Mouse (Mus musculus): ENCODE results near the gene Art3. TPM values are rescaled to one million over a fixed set of nuclear protein-coding genes. Genes with fewer than 3 reads are reported as not detected.

The Art3 gene
- polyA plus RNA-seq, 1 experiment = 0.39 TPM

DNA sequence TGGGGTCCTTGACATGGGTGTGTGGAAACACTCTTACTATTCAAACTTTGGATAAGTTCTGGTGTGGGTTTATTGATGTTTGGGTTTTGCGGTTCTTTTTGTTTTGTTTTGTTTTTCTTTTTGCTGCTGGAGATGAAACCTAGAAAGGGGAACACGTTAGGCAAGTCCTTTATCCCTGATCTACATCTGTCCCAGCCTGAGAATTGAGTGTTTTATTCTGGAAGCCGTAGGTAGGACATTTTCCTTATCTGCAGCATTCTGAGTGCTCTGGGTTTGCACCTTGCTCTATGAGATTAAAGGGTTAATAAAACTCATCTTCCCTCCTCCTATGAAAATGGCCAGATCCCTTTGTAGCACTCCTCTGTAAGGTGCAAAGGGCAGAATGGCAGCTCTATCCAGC, 64.1 kb downstream of the Art3 start:
- TF ChIP-seq CEBPB (IDR thresholded peaks at IDR 0.05; ENCODE audit: low read depth) (no peak), USF1 (IDR thresholded peaks at IDR 0.05; ENCODE audit: low read depth) (no peak), MYOG (IDR thresholded peaks at IDR 0.05; ENCODE audit: control insufficient read depth, extremely low read depth, insufficient read length) (no peak), MYOD1 (IDR thresholded peaks at IDR 0.05; ENCODE audit: control insufficient read depth, insufficient read length, low read depth) (no peak), CTCF (IDR thresholded peaks at IDR 0.05; ENCODE audit: control insufficient read depth, insufficient read depth, insufficient read length) (no peak), FOSL1 (IDR thresholded peaks at IDR 0.05; ENCODE audit: insufficient read depth, low read length, poor library complexity, severe bottlenecking) (no peak), MAX (IDR thresholded peaks at IDR 0.05) (no peak)
- Histone ChIP-seq H3K4me3 (ENCODE audit: insufficient read depth, poor library complexity, severe bottlenecking) (no peak overlapping the region), H3K79me3 (ENCODE audit: low read depth) (no peaks in the 10 kb centered on the region), H3K36me3 (ENCODE audit: control insufficient read depth, insufficient read depth) (no peaks in the 10 kb centered on the region), H3K27me3 (ENCODE audit: control insufficient read depth, insufficient read depth, insufficient read length) (no peaks in the 10 kb centered on the region), H3ac (ENCODE audit: control insufficient read depth, insufficient read length, low read depth) (no peak overlapping the region), H3K79me2 (ENCODE audit: control insufficient read depth, insufficient read depth) (no peaks in the 10 kb centered on the region)

DNA sequence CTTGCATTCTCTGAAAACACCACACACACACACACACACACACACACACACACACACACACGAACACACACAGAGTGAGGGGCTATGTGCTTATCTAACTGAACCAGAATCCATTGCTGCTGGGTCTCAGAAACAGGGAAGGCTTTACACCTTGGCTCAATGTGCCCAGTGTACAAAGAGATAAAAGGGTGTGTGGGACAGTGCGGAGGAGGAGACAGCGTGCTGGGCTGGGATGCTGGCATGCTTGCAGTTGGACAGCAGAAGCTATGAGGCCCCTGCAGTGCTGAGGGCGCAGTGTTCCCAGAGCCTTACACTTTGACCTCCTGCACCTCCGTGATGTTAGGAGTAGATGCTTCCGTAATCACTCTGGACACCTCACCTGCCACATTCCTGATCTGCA, 64.8 kb downstream of the Art3 start:
- no peaks in the 10 kb centered on the region for H3K27me3 ChIP-seq (ENCODE audit: control insufficient read depth, insufficient read depth, insufficient read length)
- no peaks in the 10 kb centered on the region for H3K79me3 ChIP-seq (ENCODE audit: low read depth)
- H3K4me3 ChIP-seq (ENCODE audit: insufficient read depth, poor library complexity, severe bottlenecking) = no peak overlapping the region
- no peak overlapping the region for H3ac ChIP-seq (ENCODE audit: control insufficient read depth, insufficient read length, low read depth)
- no peaks in the 10 kb centered on the region for H3K79me2 ChIP-seq (ENCODE audit: control insufficient read depth, insufficient read depth)
- TF ChIP-seq MAX (IDR thresholded peaks at IDR 0.05) (no peak), MYOD1 (IDR thresholded peaks at IDR 0.05; ENCODE audit: control insufficient read depth, insufficient read length, low read depth) (no peak), USF1 (IDR thresholded peaks at IDR 0.05; ENCODE audit: low read depth) (no peak), CEBPB (IDR thresholded peaks at IDR 0.05; ENCODE audit: low read depth) (no peak), FOSL1 (IDR thresholded peaks at IDR 0.05; ENCODE audit: insufficient read depth, low read length, poor library complexity, severe bottlenecking) (no peak), CTCF (IDR thresholded peaks at IDR 0.05; ENCODE audit: control insufficient read depth, insufficient read depth, insufficient read length) (no peak), MYOG (IDR thresholded peaks at IDR 0.05; ENCODE audit: control insufficient read depth, extremely low read depth, insufficient read length) (no peak)
- no peaks in the 10 kb centered on the region for H3K36me3 ChIP-seq (ENCODE audit: control insufficient read depth, insufficient read depth)

DNA sequence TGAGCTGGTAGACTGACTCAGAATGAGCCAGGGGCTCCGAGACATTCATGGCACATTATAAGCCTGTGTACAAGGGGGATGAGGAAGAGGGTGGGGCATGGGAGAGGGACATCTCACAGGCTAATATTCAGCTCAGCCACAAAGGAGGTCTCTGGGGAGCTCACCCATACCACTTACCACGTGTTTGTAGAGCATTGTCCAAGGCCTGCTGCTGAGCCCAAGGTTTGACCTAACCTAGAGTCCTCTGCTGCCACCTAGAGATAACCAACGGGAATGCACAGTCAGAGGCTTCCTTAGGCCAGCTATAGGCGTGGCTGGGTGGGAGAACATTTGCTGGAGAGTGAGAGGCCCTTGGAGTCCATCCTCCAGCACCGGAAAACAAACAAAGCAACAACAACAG, 66.5 kb downstream of the Art3 start:
- no peak overlapping the region for H3K4me3 ChIP-seq (ENCODE audit: insufficient read depth, poor library complexity, severe bottlenecking)
- H3K36me3 ChIP-seq (ENCODE audit: control insufficient read depth, insufficient read depth) = no peaks in the 10 kb centered on the region
- peak; percentile 71 for TF ChIP-seq CTCF (IDR thresholded peaks at IDR 0.05; ENCODE audit: control insufficient read depth, insufficient read depth, insufficient read length)
- no peak for TF ChIP-seq CEBPB (IDR thresholded peaks at IDR 0.05; ENCODE audit: low read depth)
- TF ChIP-seq USF1 (IDR thresholded peaks at IDR 0.05; ENCODE audit: low read depth) = peak; percentile 51
- TF ChIP-seq MYOG (IDR thresholded peaks at IDR 0.05; ENCODE audit: control insufficient read depth, extremely low read depth, insufficient read length) = no peak
- peak; percentile 91 for TF ChIP-seq MAX (IDR thresholded peaks at IDR 0.05)
- peak; percentile 63 for TF ChIP-seq MYOD1 (IDR thresholded peaks at IDR 0.05; ENCODE audit: control insufficient read depth, insufficient read length, low read depth)
- TF ChIP-seq FOSL1 (IDR thresholded peaks at IDR 0.05; ENCODE audit: insufficient read depth, low read length, poor library complexity, severe bottlenecking) = no peak
- H3ac ChIP-seq (ENCODE audit: control insufficient read depth, insufficient read length, low read depth) = no peak overlapping the region
- no peaks in the 10 kb centered on the region for H3K79me2 ChIP-seq (ENCODE audit: control insufficient read depth, insufficient read depth)
- no peaks in the 10 kb centered on the region for H3K27me3 ChIP-seq (ENCODE audit: control insufficient read depth, insufficient read depth, insufficient read length)
- H3K79me3 ChIP-seq (ENCODE audit: low read depth) = no peaks in the 10 kb centered on the region

DNA sequence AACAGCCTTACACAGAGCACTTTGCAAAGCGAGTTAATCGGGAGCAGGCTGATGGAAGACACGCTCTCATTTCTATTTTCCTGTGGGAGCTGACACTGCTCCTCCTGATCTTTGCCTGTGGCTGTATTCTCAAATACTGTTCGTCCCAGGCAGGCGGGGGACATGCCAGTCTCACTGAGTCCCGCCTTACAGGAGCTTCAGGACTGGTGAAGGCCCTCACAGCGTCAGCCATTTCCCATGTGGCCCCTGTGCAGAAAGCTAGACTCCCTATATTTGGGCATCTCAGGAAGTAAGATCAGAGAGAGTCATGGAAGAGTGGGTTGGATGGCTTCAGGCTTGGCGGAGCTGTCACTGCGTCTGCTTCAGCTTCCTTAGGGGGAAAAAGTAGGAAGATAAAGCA, 71.2 kb downstream of the Art3 start:
- Histone ChIP-seq H3K4me3 (ENCODE audit: insufficient read depth, poor library complexity, severe bottlenecking) (no peak overlapping the region), H3K79me3 (ENCODE audit: low read depth) (no peaks in the 10 kb centered on the region), H3K36me3 (ENCODE audit: control insufficient read depth, insufficient read depth) (no peaks in the 10 kb centered on the region), H3K27me3 (ENCODE audit: control insufficient read depth, insufficient read depth, insufficient read length) (no peaks in the 10 kb centered on the region), H3K79me2 (ENCODE audit: control insufficient read depth, insufficient read depth) (no peaks in the 10 kb centered on the region), H3ac (ENCODE audit: control insufficient read depth, insufficient read length, low read depth) (no peak overlapping the region)
- no peak for TF ChIP-seq USF1 (IDR thresholded peaks at IDR 0.05; ENCODE audit: low read depth)
- TF ChIP-seq MAX (IDR thresholded peaks at IDR 0.05) = no peak
- TF ChIP-seq CTCF (IDR thresholded peaks at IDR 0.05; ENCODE audit: control insufficient read depth, insufficient read depth, insufficient read length) = no peak
- no peak for TF ChIP-seq FOSL1 (IDR thresholded peaks at IDR 0.05; ENCODE audit: insufficient read depth, low read length, poor library complexity, severe bottlenecking)
- no peak for TF ChIP-seq CEBPB (IDR thresholded peaks at IDR 0.05; ENCODE audit: low read depth)
- no peak for TF ChIP-seq MYOG (IDR thresholded peaks at IDR 0.05; ENCODE audit: control insufficient read depth, extremely low read depth, insufficient read length)
- no peak for TF ChIP-seq MYOD1 (IDR thresholded peaks at IDR 0.05; ENCODE audit: control insufficient read depth, insufficient read length, low read depth)

DNA sequence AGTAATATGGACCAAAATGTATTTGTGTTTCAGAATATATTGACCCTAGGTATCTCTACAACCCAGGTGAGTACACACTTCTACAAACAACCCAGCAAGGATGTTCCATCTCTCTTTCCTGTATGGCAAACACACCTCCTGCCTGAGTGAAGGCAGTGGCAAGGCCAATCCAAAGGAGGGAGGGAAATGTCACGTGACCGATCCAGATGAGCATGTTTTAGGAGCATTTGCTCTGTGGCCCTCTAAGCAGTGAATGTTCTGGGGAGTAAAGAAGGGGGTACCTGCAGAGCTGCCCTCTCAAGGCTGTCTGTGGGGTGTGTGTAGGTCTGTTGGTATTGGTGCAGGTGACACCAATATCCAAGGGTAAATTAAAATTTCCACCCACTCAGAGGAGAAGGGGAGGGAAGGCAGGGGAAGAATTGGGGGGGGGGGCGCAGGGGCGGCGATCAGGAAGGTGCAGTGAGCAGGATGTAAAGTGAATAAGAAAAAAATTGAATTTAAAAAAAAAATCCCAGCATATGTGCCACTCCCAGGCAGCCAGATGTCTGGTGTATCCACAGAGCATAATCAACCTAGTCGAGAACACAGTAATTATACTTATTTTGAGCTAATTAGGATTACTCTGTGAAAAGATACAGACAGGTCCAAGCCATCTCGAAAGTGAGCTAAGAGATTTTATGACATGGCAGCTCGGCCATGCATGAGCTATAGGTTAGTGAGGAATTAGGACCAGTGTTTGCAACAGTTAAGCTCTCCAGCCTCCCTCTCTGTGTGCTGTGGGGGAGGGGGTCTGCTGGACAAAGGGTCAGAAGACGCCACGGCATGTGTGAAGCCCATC, 72.2 kb downstream of the Art3 start:
- Histone ChIP-seq H3K36me3 (ENCODE audit: control insufficient read depth, insufficient read depth) (no peaks in the 10 kb centered on the region), H3K4me3 (ENCODE audit: insufficient read depth, poor library complexity, severe bottlenecking) (no peak overlapping the region), H3ac (ENCODE audit: control insufficient read depth, insufficient read length, low read depth) (no peak overlapping the region), H3K79me2 (ENCODE audit: control insufficient read depth, insufficient read depth) (no peaks in the 10 kb centered on the region), H3K27me3 (ENCODE audit: control insufficient read depth, insufficient read depth, insufficient read length) (no peaks in the 10 kb centered on the region), H3K79me3 (ENCODE audit: low read depth) (no peaks in the 10 kb centered on the region)
- TF ChIP-seq USF1 (IDR thresholded peaks at IDR 0.05; ENCODE audit: low read depth) (peak; percentile 53), MYOG (IDR thresholded peaks at IDR 0.05; ENCODE audit: control insufficient read depth, extremely low read depth, insufficient read length) (no peak)

DNA sequence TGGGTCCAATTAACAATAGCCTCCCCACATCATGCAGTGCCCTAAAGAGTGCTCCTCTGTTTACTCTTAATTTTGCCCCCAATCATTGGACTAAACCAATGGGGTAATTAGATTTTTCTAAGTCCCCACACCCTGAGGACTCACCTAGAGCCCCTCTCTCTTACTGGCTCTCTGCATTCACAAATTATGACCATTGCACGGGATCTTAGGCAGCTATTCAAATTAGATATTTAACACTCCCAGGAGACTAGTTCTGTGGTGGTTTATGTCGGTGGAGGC, 72.7 kb downstream of the Art3 start:
- H3K4me3 ChIP-seq (ENCODE audit: insufficient read depth, poor library complexity, severe bottlenecking) = no peak overlapping the region
- TF ChIP-seq USF1 (IDR thresholded peaks at IDR 0.05; ENCODE audit: low read depth) (no peak), MYOD1 (IDR thresholded peaks at IDR 0.05; ENCODE audit: control insufficient read depth, insufficient read length, low read depth) (no peak), MYOG (IDR thresholded peaks at IDR 0.05; ENCODE audit: control insufficient read depth, extremely low read depth, insufficient read length) (no peak), CTCF (IDR thresholded peaks at IDR 0.05; ENCODE audit: control insufficient read depth, insufficient read depth, insufficient read length) (no peak), MAX (IDR thresholded peaks at IDR 0.05) (no peak), FOSL1 (IDR thresholded peaks at IDR 0.05; ENCODE audit: insufficient read depth, low read length, poor library complexity, severe bottlenecking) (no peak), CEBPB (IDR thresholded peaks at IDR 0.05; ENCODE audit: low read depth) (no peak)
- no peaks in the 10 kb centered on the region for H3K79me3 ChIP-seq (ENCODE audit: low read depth)

More for the DNA sequence above, 72.7 kb downstream of the Art3 start:
- H3ac ChIP-seq (ENCODE audit: control insufficient read depth, insufficient read length, low read depth) = no peak overlapping the region
- H3K79me2 ChIP-seq (ENCODE audit: control insufficient read depth, insufficient read depth) = no peaks in the 10 kb centered on the region
- no peaks in the 10 kb centered on the region for H3K27me3 ChIP-seq (ENCODE audit: control insufficient read depth, insufficient read depth, insufficient read length)
- H3K36me3 ChIP-seq (ENCODE audit: control insufficient read depth, insufficient read depth) = no peaks in the 10 kb centered on the region

Measured in C2C12 (cell line).